Mouse (Mus musculus): ENCODE results near the gene Gm28557.
"Not testable (repeated sequence)": the region's sequence is repeated elsewhere in the genome, so short reads cannot be mapped to it uniquely, and the experiment has no call there.

GRCm38 (mm10) chr13:67127507-67127906 is 19.1 kb upstream of the Gm28557 start:
- TF ChIP-seq CTCF, EP300 (IDR thresholded peaks at IDR 0.05; ENCODE audit: low read depth): not testable (repeated sequence)

All from heart, postnatal 0 days (tissue).